Mouse (Mus musculus) R1 (cell line): ENCODE results near the gene Adcy5.

ENCODE experiments used
- DNase-seq: peaks from one replicate; pipeline ENCODE4 v3.0.0-alpha.2; 2018; ENCODE audit warnings: low read depth, low spot score

The Adcy5 gene

GRCm38 (mm10) chr16:35156306-35156695 lies 1.6 kb downstream of the Adcy5 start:
- DNase-seq: peak; percentile 68

- DNase-seq: no peak
These were observed 2.2 kb downstream of the Adcy5 start for GRCm38 (mm10) chr16:35156832-35157231.

GRCm38 (mm10) chr16:35159532-35159931 lies 4.9 kb downstream of the Adcy5 start:
- peak; percentile 66 for DNase-seq

GRCm38 (mm10) chr16:35159991-35160390 lies 5.3 kb downstream of the Adcy5 start:
- DNase-seq: no peak

- DNase-seq: no peak
These were observed 9.9 kb downstream of the Adcy5 start for GRCm38 (mm10) chr16:35164361-35165224.

- DNase-seq: no peak
These were observed 10.7 kb downstream of the Adcy5 start for GRCm38 (mm10) chr16:35165361-35165760.

- DNase-seq: no peak
These were observed 11.1 kb downstream of the Adcy5 start for GRCm38 (mm10) chr16:35165788-35166187.

- DNase-seq: no peak
These were observed 14.8 kb downstream of the Adcy5 start for GRCm38 (mm10) chr16:35169431-35169830.

GRCm38 (mm10) chr16:35172195-35172594 lies 17.5 kb downstream of the Adcy5 start:
- no peak for DNase-seq

GRCm38 (mm10) chr16:35178516-35178915 lies 23.8 kb downstream of the Adcy5 start:
- DNase-seq: no peak

- DNase-seq: no peak
These were observed 24.4 kb downstream of the Adcy5 start for GRCm38 (mm10) chr16:35179082-35179481.

- DNase-seq: no peak
These were observed 28.5 kb downstream of the Adcy5 start for GRCm38 (mm10) chr16:35183161-35183560.

GRCm38 (mm10) chr16:35188111-35188510 lies 33.4 kb downstream of the Adcy5 start:
- DNase-seq: no peak

- DNase-seq: no peak
These were observed 34.9 kb downstream of the Adcy5 start for GRCm38 (mm10) chr16:35189420-35190141.

GRCm38 (mm10) chr16:35190777-35191176 lies 36.1 kb downstream of the Adcy5 start:
- no peak for DNase-seq

- DNase-seq: no peak
These were observed 36.6 kb downstream of the Adcy5 start for GRCm38 (mm10) chr16:35191271-35191670.

GRCm38 (mm10) chr16:35192471-35192870 lies 37.8 kb downstream of the Adcy5 start:
- DNase-seq: no peak

GRCm38 (mm10) chr16:35193357-35193756 lies 38.7 kb downstream of the Adcy5 start:
- peak; percentile 9 for DNase-seq

- no peak for DNase-seq
These were observed 45.2 kb downstream of the Adcy5 start for GRCm38 (mm10) chr16:35199721-35200431.

GRCm38 (mm10) chr16:35200432-35201142 lies 45.9 kb downstream of the Adcy5 start:
- DNase-seq: no peak

- DNase-seq: no peak
These were observed 46.6 kb downstream of the Adcy5 start for GRCm38 (mm10) chr16:35201281-35201680.

- DNase-seq: no peak
These were observed 48.8 kb downstream of the Adcy5 start for GRCm38 (mm10) chr16:35203511-35203910.
